Mouse (Mus musculus) heart, embryonic 11.5 days (tissue): ENCODE data around the gene Plxna4. TPM values are rescaled to one million over a fixed set of nuclear protein-coding genes. Genes with fewer than 3 reads are reported as not detected.

Experiments
- ATAC-seq: fragments of 200-750 bp; cut with Nextera tagmentation; replicated peaks from 2 replicates; pipeline ENCODE4 v1.8.0; 2017; ENCODE audit warnings: moderate library complexity; ENCODE audit not compliant: insufficient number of reproducible peaks, low FRiP score, low TSS enrichment
- H3K27ac ChIP-seq: fragments of 300-500 bp; sonication (generic); 2 replicates; pipeline ENCODE4 v1.5.1; 2014; ENCODE audit warnings: mild to moderate bottlenecking, low read depth, low read length
- H3K27me3 ChIP-seq: fragments of 300-500 bp; sonication (generic); 2 replicates; pipeline ENCODE4 v1.6.1; 2014; ENCODE audit warnings: mild to moderate bottlenecking, low read length, mixed read lengths; ENCODE audit not compliant: control insufficient read depth, insufficient read depth
- H3K36me3 ChIP-seq: fragments of 300-500 bp; sonication (generic); 2 replicates; pipeline ENCODE4 v1.6.1; 2014; ENCODE audit warnings: mild to moderate bottlenecking, low read length, moderate library complexity, mixed read lengths; ENCODE audit not compliant: control insufficient read depth, insufficient read depth
- H3K4me1 ChIP-seq: fragments of 300-500 bp; sonication (generic); 2 replicates; pipeline ENCODE4 v1.6.1; 2014; ENCODE audit warnings: low read length; ENCODE audit not compliant: control insufficient read depth, insufficient read depth
- H3K4me2 ChIP-seq: fragments of 300-500 bp; sonication (generic); 2 replicates; pipeline ENCODE4 v1.6.1; 2014; ENCODE audit warnings: mild to moderate bottlenecking, moderate library complexity
- H3K4me3 ChIP-seq: fragments of 300-500 bp; sonication (generic); 2 replicates; pipeline ENCODE4 v1.5.1; 2014; ENCODE audit warnings: low read depth, low read length
- H3K9ac ChIP-seq: fragments of 300-500 bp; sonication (generic); 2 replicates; pipeline ENCODE4 v1.6.1; 2014; ENCODE audit warnings: mild to moderate bottlenecking, low read depth, low read length, moderate library complexity
- H3K9me3 ChIP-seq: fragments of 300-500 bp; sonication (generic); replicated peaks from 2 replicates; pipeline ENCODE4 v1.6.1; 2016; ENCODE audit warnings: low read length; ENCODE audit not compliant: control insufficient read depth
- WGBS: fragments of 180-500 bp; shearing (Covaris S2); extraction: QIAGEN DNeasy Blood & Tissue Kit; methylation state at CpG from one replicate; pipeline ENCODE4 v1.1.7; 2014; ENCODE audit not compliant: insufficient replicate concordance; 5-methylcytosine and 5-hydroxymethylcytosine counted together
- polyA plus RNA-seq: library from polyadenylated mRNA; unstranded; fragments of >200 nt; fragmentation: Nextera tagmentation; extraction: Ambion mirVana; gene quantifications from 2 replicates; pipeline ENCODE4 v1.2.1, GENCODE M21; 2014

Plxna4 gene
- polyA plus RNA-seq, 1 experiment from 2014 or later = 9.1 TPM

GRCm38 (mm10) chr6:32439434-32439833 is 148.6 kb downstream of the Plxna4 start:
- H3K27ac ChIP-seq = no peak overlapping the region
- WGBS = 66% methylated on average over 2 of the region's 2 CpGs
- no peaks in the 10 kb centered on the region for H3K27me3 ChIP-seq
- no peak overlapping the region for H3K4me3 ChIP-seq
- H3K4me1 ChIP-seq = peaks cover 29% of the 10 kb centered on the region
- no peak overlapping the region for H3K9ac ChIP-seq
- ATAC-seq = no peak
- no peaks in the 10 kb centered on the region for H3K9me3 ChIP-seq
- H3K4me2 ChIP-seq = no peak overlapping the region
- no peaks in the 10 kb centered on the region for H3K36me3 ChIP-seq

GRCm38 (mm10) chr6:32437219-32437618 is 150.8 kb downstream of the Plxna4 start:
- Histone ChIP-seq H3K4me1 (peaks cover 29% of the 10 kb centered on the region), H3K9ac (no peak overlapping the region), H3K4me3 (no peak overlapping the region), H3K36me3 (no peaks in the 10 kb centered on the region), H3K27ac (no peak overlapping the region; the same call in 1 of the 2 replicates), H3K4me2 (no peak overlapping the region), H3K9me3 (no peaks in the 10 kb centered on the region), H3K27me3 (no peaks in the 10 kb centered on the region)
- ATAC-seq = no peak
- 37% methylated on average over 6 of the region's 6 CpGs for WGBS

- no peaks in the 10 kb centered on the region for H3K36me3 ChIP-seq
- WGBS = 86% methylated on average over 2 of the region's 2 CpGs
- H3K27ac ChIP-seq = no peak overlapping the region
- no peaks in the 10 kb centered on the region for H3K4me1 ChIP-seq
- H3K27me3 ChIP-seq = no peaks in the 10 kb centered on the region
- no peak for ATAC-seq
- H3K9ac ChIP-seq = no peak overlapping the region
- no peak overlapping the region for H3K4me3 ChIP-seq
- H3K4me2 ChIP-seq = no peak overlapping the region
- H3K9me3 ChIP-seq = no peaks in the 10 kb centered on the region
Observed at GRCm38 (mm10) chr6:32423124-32423523, 164.9 kb downstream of the Plxna4 start.

- no peaks in the 10 kb centered on the region for H3K4me1 ChIP-seq
- H3K9me3 ChIP-seq = no peaks in the 10 kb centered on the region
- no peaks in the 10 kb centered on the region for H3K36me3 ChIP-seq
- H3K4me2 ChIP-seq = no peak overlapping the region
- H3K27ac ChIP-seq = no peak overlapping the region
- ATAC-seq = no peak
- H3K9ac ChIP-seq = no peak overlapping the region
- no peak overlapping the region for H3K4me3 ChIP-seq
- 81% methylated on average over 3 of the region's 3 CpGs for WGBS
- no peaks in the 10 kb centered on the region for H3K27me3 ChIP-seq
Observed at GRCm38 (mm10) chr6:32420610-32421009, 167.4 kb downstream of the Plxna4 start.

GRCm38 (mm10) chr6:32417351-32417750 is 170.6 kb downstream of the Plxna4 start:
- ATAC-seq = no peak
- no peak overlapping the region for H3K9ac ChIP-seq
- no peaks in the 10 kb centered on the region for H3K27me3 ChIP-seq
- H3K36me3 ChIP-seq = no peaks in the 10 kb centered on the region
- no peak overlapping the region for H3K4me2 ChIP-seq
- H3K27ac ChIP-seq = no peak overlapping the region
- H3K9me3 ChIP-seq = no peaks in the 10 kb centered on the region
- no peak overlapping the region for H3K4me3 ChIP-seq
- no peaks in the 10 kb centered on the region for H3K4me1 ChIP-seq
- 88% methylated on average over 4 of the region's 4 CpGs for WGBS

GRCm38 (mm10) chr6:32411325-32411724 is 176.7 kb downstream of the Plxna4 start:
- Histone ChIP-seq H3K4me1 (peaks cover 20% of the 10 kb centered on the region), H3K4me2 (no peak overlapping the region), H3K9ac (no peak overlapping the region), H3K4me3 (no peak overlapping the region), H3K36me3 (no peaks in the 10 kb centered on the region), H3K27ac (no peak overlapping the region), H3K9me3 (no peaks in the 10 kb centered on the region), H3K27me3 (no peaks in the 10 kb centered on the region)
- ATAC-seq = no peak
- WGBS = 58% methylated on average over 5 of the region's 5 CpGs

- peaks cover 20% of the 10 kb centered on the region for H3K4me1 ChIP-seq
- H3K4me3 ChIP-seq = no peak overlapping the region
- no peak overlapping the region for H3K9ac ChIP-seq
- no peak overlapping the region for H3K4me2 ChIP-seq
- 17% methylated on average over 1 of the region's 1 CpGs for WGBS
- no peaks in the 10 kb centered on the region for H3K9me3 ChIP-seq
- no peak overlapping the region for H3K27ac ChIP-seq
- no peaks in the 10 kb centered on the region for H3K27me3 ChIP-seq
- no peak for ATAC-seq
- no peaks in the 10 kb centered on the region for H3K36me3 ChIP-seq
Observed at GRCm38 (mm10) chr6:32409625-32410024, 178.4 kb downstream of the Plxna4 start.

GRCm38 (mm10) chr6:32407574-32408185 is 180.3 kb downstream of the Plxna4 start:
- H3K9ac ChIP-seq = no peak overlapping the region
- no peak for ATAC-seq
- H3K4me3 ChIP-seq = no peak overlapping the region
- H3K4me1 ChIP-seq = peaks cover 20% of the 10 kb centered on the region
- WGBS = 57% methylated on average over 8 of the region's 8 CpGs
- H3K27me3 ChIP-seq = no peaks in the 10 kb centered on the region
- H3K9me3 ChIP-seq = no peaks in the 10 kb centered on the region
- no peaks in the 10 kb centered on the region for H3K36me3 ChIP-seq
- no peak overlapping the region for H3K27ac ChIP-seq
- no peak overlapping the region for H3K4me2 ChIP-seq

GRCm38 (mm10) chr6:32406316-32407095 is 181.5 kb downstream of the Plxna4 start:
- no peaks in the 10 kb centered on the region for H3K36me3 ChIP-seq
- H3K4me3 ChIP-seq = no peak overlapping the region
- H3K4me1 ChIP-seq = peaks cover 22% of the 10 kb centered on the region
- no peak overlapping the region for H3K4me2 ChIP-seq
- ATAC-seq = no peak
- H3K27me3 ChIP-seq = no peaks in the 10 kb centered on the region
- H3K27ac ChIP-seq = no peak overlapping the region
- no peak overlapping the region for H3K9ac ChIP-seq
- 81% methylated on average over 20 of the region's 20 CpGs for WGBS
- H3K9me3 ChIP-seq = no peaks in the 10 kb centered on the region
